Mouse (Mus musculus) brain, adult 2 months (tissue): ENCODE measurements around the gene Phldb1.
"Not testable (repeated sequence)": the region's sequence is repeated elsewhere in the genome, so short reads cannot be mapped to it uniquely, and the experiment has no call there.

ENCODE experiments used
- DNase-seq: peaks from one replicate; pipeline ENCODE4 v3.0.0; 2011; ENCODE audit warnings: low read depth, low spot score

Gene Phldb1

DNA sequence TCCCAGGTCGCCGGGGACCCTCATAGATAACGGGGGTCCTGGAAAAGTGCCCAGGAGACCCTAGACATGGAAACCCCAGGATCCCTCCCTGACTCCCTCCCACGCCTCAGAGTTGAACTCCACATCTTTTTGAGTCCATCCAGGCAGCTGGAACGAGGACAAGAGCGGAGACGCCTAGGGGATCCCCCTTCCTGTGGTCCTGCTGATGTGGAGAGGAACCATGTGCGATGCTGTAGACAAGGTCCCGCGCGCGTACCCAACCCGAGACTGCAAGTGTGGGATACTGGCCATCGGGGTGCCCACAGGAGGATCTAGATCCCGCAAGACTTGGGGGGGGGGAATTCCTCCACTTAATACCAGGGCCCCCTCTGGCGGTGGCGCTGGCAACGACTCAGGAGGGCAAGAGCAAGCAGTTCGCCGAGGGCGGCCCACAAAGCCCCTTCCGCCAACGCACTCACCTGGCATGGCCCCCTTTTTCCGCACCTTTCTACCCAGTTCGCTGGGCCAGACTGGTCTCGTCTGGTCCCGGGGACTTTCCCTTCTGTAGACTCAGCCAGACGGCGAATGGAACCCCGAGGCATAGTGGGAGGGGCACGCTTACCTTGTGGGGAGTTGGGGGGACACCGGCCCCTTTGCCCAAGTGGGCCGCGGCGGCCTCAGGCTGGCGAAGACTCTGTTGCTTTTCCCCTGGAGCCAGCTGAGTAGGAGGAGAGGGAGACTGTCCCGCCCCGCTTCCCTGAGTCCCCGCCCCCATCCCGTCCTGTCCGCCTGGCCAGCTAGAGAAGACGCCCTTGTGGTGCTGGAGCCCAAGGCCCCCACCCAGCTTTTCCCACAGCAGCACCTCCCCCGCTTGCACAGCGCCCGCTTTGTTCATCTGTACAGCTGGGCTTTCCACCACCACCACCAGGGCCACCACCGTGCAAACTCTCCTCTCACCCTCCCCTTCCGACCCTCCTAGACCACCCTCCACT, at the start of gene Phldb1:
Gene Phldb1 (minus strand): TSS at position 675 of the 971 bp plus-strand sequence.
- DNase-seq = peak; percentile 93

DNA sequence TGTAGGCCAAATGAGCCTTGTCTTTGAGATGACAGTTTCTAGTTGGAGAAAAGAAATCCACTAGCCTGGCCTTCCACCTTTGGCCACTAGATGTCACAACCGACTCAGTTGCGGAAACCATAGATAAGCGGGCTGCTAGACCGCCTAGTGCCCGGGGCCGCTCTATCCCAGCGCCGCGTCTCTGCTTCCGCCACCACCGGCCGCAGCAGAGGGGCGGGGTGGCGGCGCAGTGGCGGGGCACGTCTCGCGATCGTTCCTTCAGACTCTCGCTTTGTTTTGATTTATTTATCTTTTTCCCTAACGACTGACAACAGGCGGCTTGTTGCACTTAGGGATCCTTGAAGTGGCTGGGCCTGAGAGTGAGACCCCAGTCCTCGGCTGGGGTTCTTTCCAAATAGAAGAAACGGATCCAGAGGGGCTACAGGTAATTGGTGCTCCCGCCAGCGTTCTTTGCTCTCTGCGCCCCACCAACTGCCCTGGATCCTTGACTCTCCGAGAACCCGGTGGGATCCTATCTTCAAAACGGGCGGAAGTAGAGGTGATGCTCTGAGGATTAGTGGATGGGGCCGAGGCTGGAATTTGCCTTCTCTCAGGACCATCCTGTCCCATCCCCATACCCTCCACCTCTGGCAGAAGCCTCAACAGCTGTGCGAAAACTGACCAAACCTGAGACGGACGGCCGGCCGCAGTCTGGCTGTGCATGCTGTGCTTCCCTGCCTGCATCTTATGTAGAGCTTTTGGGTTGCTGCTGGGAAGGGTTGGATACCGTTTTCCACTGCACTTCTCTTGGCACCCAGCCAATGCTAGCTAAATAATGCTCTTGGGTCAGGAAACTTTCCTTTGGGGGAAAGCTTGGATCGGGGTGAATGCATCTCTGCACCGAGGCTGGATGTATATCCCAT, 38.0 kb upstream of the Phldb1 start:
- DNase-seq = peak; percentile 97

DNA sequence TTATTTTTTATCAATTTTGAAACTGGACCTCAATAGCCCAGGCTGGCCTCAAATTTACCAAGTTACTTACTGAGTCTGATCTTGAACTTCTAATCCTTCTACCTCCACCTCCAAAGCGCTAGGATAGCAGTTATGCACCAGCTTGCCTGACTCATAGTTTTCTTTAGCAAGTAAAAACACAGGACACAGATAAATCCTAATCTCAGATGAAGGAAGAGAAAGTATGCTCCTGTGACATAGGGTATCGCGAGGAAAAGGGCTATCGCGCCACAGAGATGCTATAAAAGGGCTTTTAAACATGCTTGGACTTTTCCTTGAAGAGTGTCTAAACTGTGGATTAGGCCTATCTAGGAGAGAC, 37.4 kb upstream of the Phldb1 start:
- no peak for DNase-seq

DNA sequence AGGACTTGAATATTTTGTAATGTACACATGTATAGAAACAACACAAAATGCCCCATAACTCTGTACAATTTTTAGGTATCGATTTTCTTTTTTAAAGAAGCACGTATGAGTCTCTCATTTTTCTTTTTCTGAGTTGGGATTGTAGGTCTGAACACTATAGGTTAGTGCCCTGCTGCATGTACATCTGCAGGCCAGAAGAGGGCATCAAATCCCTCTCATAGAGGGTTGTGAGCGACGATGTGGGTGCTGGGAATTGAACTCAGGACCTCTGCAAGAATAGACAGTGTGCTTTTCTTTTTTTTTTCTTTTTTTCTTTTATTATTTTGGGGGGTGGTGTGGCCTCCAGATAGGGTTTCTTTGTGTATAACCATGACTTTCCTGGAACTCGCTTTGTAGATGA, 36.4 kb upstream of the Phldb1 start:
- DNase-seq = no peak

DNA sequence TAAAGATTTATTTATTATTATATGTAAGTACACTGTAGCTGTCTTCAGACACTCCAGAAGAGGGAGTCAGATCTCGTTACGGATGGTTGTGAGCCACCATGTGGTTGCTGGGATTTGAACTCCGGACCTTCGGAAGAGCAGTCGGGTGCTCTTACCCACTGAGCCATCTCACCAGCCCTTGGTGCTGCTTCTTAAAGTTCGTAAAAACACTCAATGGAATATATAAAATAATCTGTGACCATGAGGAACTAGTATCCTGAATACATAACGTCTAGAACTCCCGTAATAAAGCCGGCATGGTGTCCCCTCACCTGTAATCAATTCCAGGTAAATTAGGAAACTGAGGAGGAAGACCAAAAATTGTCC, 33.0 kb upstream of the Phldb1 start:
- not testable (repeated sequence) for DNase-seq

DNA sequence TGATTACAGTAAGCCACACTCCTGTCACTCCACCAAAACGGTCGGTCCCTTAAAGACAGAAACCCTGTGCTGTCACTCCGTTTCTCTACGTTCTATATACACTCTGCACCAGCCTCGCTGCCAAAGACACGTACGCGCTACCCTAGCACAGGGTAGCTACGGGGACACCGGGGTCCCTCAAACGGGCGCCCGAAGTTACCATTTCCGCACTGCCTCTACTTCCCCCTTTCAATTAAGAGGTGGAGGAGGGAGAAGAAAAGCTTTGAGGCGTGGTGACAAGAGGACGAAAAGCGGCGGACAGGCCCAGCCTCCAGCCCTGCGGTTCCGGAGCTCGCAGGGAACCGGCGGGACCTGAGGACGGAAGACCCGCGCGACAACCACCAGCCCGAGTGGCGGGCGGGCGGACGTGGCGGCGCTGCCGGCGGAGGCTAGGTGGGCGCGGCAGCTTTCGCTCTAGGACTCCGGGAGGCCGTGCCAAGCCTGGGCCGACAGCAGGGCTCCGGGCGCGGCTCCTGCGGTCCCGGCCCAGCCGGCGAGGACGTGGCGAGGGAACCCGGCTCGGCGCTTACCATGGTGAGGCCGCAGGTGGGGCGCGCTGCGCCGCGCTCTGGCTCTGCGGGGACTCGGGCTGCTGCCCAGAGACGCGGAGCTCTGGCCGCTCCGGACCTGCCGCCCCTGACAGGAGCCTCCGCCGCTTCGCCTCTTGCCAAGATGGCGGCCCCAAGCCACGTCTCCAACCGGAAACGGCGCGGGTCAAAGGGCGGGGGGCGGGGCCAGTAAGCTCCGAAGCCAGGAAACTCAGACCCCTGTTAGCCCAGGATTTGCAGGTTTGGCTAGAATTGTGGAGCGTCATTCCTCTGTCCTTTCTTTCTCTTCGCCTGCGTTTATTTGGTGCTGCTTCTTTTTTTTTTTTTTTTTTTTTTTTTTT, 32.4 kb upstream of the Phldb1 start, which contains the start of the genes Arcn1 and Ift46:
Gene Arcn1 (minus strand): TSS at position 745 of the 928 bp plus-strand sequence.
Gene Ift46 (plus strand): TSS at position 808 of the 928 bp plus-strand sequence.
- peak; percentile 96 for DNase-seq

DNA sequence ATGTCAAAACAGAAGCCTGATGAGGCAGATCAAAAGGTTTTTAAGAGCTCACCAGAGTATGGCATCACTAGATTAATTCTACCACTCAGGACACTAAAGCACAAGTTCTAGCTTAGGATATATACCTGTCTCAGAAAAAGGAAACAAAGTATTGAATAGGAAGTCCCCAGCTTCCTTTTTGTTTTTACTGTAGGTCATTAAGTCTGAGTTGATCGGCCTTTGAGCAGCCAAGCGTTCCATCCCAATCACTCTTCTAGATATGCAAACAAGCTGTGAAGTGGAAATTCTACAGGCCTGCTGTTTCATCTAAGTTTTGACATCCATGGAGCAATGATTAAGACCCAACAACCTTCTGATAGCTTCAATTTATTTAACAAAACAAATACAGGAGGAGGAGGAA, 25.9 kb upstream of the Phldb1 start:
- DNase-seq = no peak

DNA sequence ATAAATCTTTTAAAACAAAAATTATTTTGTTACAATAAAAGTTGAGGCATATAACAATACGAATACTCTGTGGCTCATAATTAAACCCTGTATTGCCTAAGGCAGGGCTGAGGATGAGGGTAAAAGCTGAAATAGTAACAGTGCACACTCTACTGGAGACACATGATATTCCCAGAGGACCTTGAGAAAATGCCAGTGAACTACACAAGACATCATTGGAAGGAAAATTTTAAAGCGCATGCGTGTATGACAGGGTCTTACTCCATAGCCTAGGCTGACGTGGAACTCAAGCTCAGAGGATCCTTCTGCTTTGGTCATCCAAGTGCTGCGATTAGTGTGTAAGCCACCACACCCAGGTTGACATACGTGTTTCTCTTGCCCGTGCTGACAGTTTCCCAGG, 13.5 kb upstream of the Phldb1 start:
- peak; percentile 36 for DNase-seq

DNA sequence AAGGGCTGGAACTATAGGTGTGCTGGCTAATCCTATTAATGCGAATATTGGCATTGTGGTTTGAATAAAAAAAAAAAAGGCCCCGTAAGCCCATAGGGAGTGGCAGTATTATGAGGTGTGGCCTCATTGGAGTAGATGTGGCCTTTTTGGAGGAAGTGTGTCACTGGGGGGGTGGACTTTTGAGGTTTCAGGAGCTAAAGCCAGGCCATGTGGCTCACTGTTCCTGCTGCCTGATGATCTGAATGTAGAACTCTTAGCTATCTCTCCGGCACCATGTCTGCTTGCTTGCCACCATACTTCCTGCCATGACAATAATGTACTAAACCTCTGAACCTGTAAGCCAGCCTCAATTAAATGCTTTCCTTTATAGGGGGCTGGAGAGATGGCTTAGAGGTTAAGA, 12.3 kb upstream of the Phldb1 start:
- DNase-seq = no peak

DNA sequence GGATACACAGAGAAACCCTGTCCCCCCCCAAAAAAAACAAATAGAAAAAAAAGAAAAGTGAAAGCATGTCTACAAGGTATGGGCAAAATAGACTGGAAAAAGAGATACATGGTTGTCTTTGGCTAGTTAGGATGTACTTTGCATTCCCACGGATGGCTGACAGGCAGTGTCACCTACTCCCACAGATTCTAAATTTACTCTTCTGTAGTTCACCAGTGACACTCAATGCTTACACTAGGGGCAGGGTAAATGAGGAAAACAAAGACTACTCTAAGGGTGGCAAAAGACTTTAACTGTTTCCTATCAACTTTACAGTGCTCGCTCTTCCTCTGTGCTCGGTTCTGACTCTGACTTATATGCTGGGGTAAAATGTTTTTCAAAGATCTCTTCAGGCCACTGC, 11.7 kb upstream of the Phldb1 start:
- DNase-seq = peak; percentile 51

DNA sequence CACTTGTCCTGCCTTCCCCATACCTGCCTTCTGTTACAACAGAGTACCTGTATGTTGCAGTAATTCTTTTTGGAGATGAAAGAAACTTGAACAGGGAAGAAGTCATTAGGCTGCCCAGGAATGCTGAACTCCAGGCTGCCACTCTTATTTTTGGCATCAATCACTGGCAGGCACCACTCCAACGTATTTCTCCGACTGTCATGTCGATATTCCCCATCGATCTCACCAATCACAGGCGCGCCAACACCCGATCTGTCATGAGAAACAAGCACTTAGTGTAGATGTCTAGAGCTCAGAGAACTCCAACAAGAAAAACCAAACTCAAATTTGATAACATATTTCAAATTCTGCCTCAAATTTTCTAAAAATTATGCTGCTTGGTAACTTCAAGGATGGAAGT, 10.4 kb upstream of the Phldb1 start:
- no peak for DNase-seq

DNA sequence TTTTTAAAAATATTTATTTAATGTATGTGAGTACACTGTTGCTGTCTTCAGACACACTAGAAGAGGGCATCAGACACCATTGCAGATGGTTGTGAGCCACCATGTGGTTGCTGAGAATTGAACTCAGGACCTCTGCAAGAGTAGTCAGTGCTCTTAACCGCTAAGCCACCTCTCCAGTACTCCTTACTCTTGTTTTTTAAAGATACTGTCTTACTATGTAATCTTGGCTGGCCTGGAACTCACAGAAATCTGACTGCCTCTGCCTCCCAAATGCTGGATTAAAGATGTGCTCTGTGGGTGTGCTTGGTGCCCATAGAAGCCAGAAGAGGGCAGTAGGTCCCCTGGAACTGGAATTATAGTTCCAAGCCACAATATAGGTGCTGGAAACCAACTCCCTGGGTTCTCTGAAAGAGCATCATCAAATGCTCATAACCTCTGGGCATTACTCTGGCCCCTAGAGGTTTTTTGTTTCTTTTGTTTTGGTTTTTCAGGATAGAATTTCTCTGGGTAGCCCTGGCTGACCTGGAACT, 5.7 kb upstream of the Phldb1 start:
- no peak for DNase-seq

DNA sequence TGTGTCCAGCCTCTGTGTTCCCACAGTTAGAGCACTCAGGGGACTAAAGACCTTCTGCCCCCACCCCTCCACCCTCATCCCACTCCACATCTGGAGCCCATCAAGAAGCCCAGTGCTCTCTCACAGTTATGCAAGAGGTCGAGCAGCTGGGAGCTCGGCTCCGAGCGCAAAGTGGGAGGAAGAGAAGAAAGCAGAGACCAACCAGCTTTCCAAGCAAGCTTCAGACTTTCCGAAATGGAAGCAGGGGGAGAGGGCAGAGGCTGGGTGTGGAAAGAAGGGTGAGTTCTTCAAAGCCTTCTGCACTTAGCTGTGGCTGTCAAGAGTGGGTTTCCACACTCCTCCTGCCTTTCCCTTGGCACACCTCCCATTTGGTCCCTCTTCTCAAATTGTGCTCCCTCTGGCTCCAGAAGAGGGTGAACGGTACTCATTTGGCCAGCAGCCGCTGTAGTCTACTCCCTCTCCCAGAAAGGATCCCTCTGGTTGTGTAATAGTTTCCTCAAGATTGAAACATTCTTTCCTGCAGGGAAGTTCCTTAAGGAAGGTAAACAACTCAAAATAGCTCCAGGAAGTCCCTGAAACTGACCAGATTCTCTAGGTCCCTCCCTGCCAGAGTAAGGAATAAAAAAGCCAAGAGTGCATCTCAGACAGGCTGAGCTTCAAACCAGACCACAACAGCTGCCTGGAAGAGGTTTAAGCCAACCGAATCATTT, 2.4 kb upstream of the Phldb1 start:
- DNase-seq = peak; percentile 47

DNA sequence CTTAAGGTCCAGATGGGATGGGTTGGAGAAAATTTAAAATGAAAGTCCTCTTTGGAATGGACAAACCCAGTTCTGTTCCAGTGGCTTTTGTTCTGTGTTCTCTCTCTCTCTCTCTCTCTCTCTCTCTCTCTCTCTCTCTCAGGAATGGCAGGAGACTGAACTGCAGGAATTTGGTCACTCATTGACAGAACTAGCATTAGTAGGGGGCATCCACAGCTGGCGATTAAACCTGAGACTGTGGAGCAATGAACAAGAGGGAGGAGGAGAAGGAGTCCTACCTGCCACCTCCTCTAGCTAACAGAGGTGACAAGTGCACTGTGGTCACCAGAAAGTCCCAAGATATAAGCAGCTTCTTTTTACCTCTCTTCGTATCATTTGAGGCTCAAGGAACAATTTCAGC, 1.3 kb upstream of the Phldb1 start:
- no peak for DNase-seq

DNA sequence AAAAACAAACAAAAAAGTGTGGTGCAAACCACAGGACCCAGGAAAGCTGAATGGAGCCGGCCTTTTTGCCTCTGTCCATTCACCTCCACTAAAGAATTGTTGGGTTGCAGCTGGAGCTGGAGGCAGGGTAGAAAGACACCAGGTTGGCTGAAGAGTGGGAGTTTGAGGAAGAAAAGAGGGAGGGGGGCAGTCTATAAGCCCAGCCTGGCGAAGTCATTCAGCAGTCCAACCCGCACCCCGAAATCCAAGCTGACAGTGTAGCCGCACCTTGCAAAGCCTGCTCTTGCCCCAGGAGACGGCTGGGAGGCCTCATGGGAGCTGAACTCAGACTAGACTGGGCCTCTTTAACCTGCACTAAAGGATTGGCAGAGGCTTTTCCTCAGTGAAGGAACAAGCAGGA, 888 bp upstream of the Phldb1 start:
- DNase-seq = no peak

DNA sequence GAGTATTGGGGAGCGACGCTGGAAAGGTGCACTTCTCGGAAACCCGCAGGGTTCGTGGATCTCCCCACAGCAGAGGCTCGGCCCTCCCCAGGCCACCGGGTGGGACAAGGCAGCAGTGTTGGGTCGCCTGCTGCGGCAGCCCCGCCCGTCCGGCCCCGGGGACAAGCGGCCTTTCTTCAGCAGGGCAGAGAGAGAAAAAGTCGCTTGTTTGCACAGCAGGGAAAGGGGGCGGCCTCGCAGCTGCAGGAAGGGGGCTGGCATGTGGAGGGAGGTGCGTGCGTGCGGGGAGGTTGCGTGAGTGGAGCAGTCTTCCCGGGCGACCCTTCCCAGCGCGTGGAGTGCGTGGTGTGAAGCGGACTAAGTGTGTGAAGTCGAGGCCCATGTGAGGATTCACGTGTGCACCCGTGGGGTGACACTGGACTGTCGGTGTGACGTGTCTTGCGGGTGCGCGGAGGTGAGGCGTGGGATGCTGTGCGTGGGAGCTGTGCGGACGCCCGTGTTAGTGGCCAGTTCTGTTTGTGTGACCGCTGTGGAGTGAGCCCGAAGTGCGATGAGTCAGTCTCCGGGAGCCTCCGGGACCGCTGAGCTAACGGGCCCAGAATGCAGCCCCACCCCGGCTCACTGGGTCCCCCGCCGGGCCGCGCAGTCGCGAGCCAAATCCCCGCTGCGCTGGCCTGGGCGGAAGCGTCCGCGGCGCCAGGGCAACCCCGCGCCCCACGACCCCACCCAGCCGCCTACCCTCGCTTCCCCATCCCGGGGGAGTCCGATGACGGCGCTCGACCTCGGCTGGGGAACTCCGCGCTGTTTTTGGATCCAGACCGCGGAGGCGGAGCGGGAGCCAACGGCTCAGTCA, 1.1 kb downstream of the Phldb1 start:
- peak; percentile 87 for DNase-seq

DNA sequence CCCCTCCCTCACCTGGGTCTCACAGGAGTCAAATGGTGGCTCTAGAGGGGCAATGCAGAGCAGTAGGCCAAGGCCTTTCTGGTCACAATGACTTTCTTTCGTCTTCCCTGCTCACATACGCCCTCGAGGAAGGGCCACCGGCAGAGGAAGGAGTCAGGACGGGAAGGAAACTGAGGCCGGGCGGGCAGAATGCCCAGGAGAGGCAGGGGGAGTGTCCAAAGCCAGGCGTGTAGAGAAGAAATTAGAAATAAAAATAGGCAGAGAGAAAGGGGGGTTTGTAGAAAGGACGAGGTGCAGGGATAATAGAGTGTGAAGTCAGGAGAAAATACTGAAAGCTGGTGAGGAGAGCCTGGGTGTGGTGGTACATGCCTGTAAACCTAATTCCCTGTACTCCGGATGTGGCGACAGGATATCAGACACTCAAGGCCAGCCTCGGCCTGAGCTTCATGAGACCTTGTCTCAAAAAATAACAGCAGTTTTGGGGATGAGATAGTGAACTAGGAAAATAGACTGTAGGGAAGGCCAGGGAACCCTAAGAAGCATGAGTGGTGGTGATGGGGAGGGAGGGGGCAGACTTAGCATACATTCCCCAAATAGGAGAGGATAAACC, 2.0 kb downstream of the Phldb1 start:
- no peak for DNase-seq

DNA sequence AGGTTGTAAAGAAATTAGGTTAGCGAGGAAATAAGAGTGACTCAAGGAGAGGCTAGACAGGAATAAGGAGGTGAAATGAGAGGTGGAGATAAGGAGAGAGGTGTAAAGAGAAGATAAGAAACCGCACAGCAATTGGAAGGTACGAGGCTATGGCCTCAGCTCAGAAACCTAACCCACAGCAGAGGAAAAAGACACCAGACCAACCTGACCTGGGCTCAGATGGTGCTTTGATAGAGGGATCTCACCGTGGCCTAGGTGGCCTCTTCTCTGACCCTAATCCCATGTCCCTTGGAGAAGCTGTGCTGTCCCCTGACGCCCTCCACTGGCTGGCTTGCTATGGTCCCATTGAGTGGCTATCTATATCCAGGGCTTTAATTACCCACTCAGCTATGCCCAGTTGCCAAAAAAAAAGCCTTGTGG, 2.9 kb downstream of the Phldb1 start:
- no peak for DNase-seq

DNA sequence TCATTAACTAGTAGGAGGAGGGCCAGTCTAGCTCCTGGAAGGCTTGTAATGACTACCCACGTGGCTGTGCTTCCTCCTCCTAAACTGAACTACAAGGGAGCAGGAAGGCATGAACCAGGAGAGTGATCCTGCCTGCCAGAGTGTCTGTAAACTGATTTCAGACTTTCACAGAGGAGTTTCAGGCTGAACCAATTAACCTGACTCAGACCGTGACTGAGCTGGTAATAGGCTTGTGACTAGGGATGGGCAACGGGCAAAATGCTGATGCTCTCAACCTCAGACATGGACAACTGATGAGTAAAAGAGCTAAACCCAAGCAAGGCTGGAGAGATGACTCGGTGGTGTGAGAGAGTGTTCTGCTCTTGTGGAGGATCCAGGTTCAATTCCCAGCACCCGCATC, 7.6 kb downstream of the Phldb1 start:
- DNase-seq = no peak
